Mouse (Mus musculus): ENCODE measurements around the gene Eif4a1. TPM values are rescaled to one million over a fixed set of nuclear protein-coding genes. Genes with fewer than 3 reads are reported as not detected.
A peak's percentile ranks its signal among the peaks of the same experiment; 100 is the strongest.

The Eif4a1 gene
- polyA plus RNA-seq, 1 experiment, result 319 TPM

GRCm38 (mm10) chr11:69662967-69663671, 9.1 kb downstream of the Eif4a1 start:
- TF ChIP-seq POLR2A (IDR thresholded peaks at IDR 0.05; ENCODE audit: borderline replicate concordance, low read depth, low read length) (no peak), CTCF (IDR thresholded peaks at IDR 0.05; ENCODE audit: low read depth, low read length) (no peak)
- peaks cover 16% of the 10 kb centered on the region for H3K4me1 ChIP-seq (ENCODE audit: control insufficient read depth, insufficient read depth, low read length)

GRCm38 (mm10) chr11:69662213-69662966, 9.8 kb downstream of the Eif4a1 start, which contains the start of gene Mpdu1:
TSS of gene Mpdu1 (minus strand) at chr11:69662642.
- TF ChIP-seq CTCF (IDR thresholded peaks at IDR 0.05; ENCODE audit: low read depth, low read length) (no peak), POLR2A (IDR thresholded peaks at IDR 0.05; ENCODE audit: borderline replicate concordance, low read depth, low read length) (no peak; the same call in 1 of the 2 replicates)

More at GRCm38 (mm10) chr11:69662967-69663671, 9.1 kb downstream of the Eif4a1 start:
- peak overlapping the region; percentile 96 for H3K27ac ChIP-seq (ENCODE audit: insufficient read depth, low read depth, low read length)
- peak overlapping the region; percentile 90 for H3K4me3 ChIP-seq (ENCODE audit: insufficient read depth, low read length)

GRCm38 (mm10) chr11:69661221-69661881, 10.9 kb downstream of the Eif4a1 start:
- no peak for TF ChIP-seq CTCF (IDR thresholded peaks at IDR 0.05; ENCODE audit: low read depth, low read length)
- no peak for TF ChIP-seq POLR2A (IDR thresholded peaks at IDR 0.05; ENCODE audit: borderline replicate concordance, low read depth, low read length)
- Histone ChIP-seq H3K4me1 (ENCODE audit: control insufficient read depth, insufficient read depth, low read length) (peaks cover 9% of the 10 kb centered on the region), H3K27ac (ENCODE audit: insufficient read depth, low read depth, low read length) (peak overlapping the region; percentile 96), H3K4me3 (ENCODE audit: insufficient read depth, low read length) (peak overlapping the region; percentile 90)

More at GRCm38 (mm10) chr11:69662213-69662966, 9.8 kb downstream of the Eif4a1 start, which contains the start of gene Mpdu1:
- peak within 1 kb of the TSS; percentile 96 for H3K27ac ChIP-seq (ENCODE audit: insufficient read depth, low read depth, low read length)
- peak within 1 kb of the TSS; percentile 90 for H3K4me3 ChIP-seq (ENCODE audit: insufficient read depth, low read length)
- peaks cover 12% of the 10 kb centered on the region for H3K4me1 ChIP-seq (ENCODE audit: control insufficient read depth, insufficient read depth, low read length)

GRCm38 (mm10) chr11:69657462-69657881, 14.8 kb downstream of the Eif4a1 start:
- Histone ChIP-seq H3K27ac (ENCODE audit: insufficient read depth, low read depth, low read length) (no peak overlapping the region), H3K4me1 (ENCODE audit: control insufficient read depth, insufficient read depth, low read length) (peaks cover 12% of the 10 kb centered on the region), H3K4me3 (ENCODE audit: insufficient read depth, low read length) (no peak overlapping the region)
- TF ChIP-seq POLR2A (IDR thresholded peaks at IDR 0.05; ENCODE audit: borderline replicate concordance, low read depth, low read length) (no peak), CTCF (IDR thresholded peaks at IDR 0.05; ENCODE audit: low read depth, low read length) (no peak)

GRCm38 (mm10) chr11:69656617-69657461, 15.4 kb downstream of the Eif4a1 start:
- Histone ChIP-seq H3K4me3 (ENCODE audit: insufficient read depth, low read length) (no peak overlapping the region), H3K4me1 (ENCODE audit: control insufficient read depth, insufficient read depth, low read length) (peaks cover 12% of the 10 kb centered on the region), H3K27ac (ENCODE audit: insufficient read depth, low read depth, low read length) (no peak overlapping the region)
- TF ChIP-seq POLR2A (IDR thresholded peaks at IDR 0.05; ENCODE audit: borderline replicate concordance, low read depth, low read length) (no peak), CTCF (IDR thresholded peaks at IDR 0.05; ENCODE audit: low read depth, low read length) (peak; percentile 73)

- H3K27ac ChIP-seq (ENCODE audit: insufficient read depth, low read depth, low read length), result no peak overlapping the region
- H3K4me3 ChIP-seq (ENCODE audit: insufficient read depth, low read length), result no peak overlapping the region
- TF ChIP-seq POLR2A (IDR thresholded peaks at IDR 0.05; ENCODE audit: borderline replicate concordance, low read depth, low read length) (no peak), CTCF (IDR thresholded peaks at IDR 0.05; ENCODE audit: low read depth, low read length) (no peak)
- peaks cover 12% of the 10 kb centered on the region for H3K4me1 ChIP-seq (ENCODE audit: control insufficient read depth, insufficient read depth, low read length)
Measured at GRCm38 (mm10) chr11:69656065-69656455, 16.2 kb downstream of the Eif4a1 start.

GRCm38 (mm10) chr11:69655264-69656064, 16.8 kb downstream of the Eif4a1 start, which contains the start of gene Sox15:
TSS of gene Sox15 (plus strand) at chr11:69655314.
- no peak for TF ChIP-seq POLR2A (IDR thresholded peaks at IDR 0.05; ENCODE audit: borderline replicate concordance, low read depth, low read length)
- no peak for TF ChIP-seq CTCF (IDR thresholded peaks at IDR 0.05; ENCODE audit: low read depth, low read length)
- peak within 1 kb of the TSS; percentile 64 for H3K27ac ChIP-seq (ENCODE audit: insufficient read depth, low read depth, low read length)
- peaks cover 12% of the 10 kb centered on the region for H3K4me1 ChIP-seq (ENCODE audit: control insufficient read depth, insufficient read depth, low read length)
- H3K4me3 ChIP-seq (ENCODE audit: insufficient read depth, low read length), result no peak within 1 kb of the TSS

GRCm38 (mm10) chr11:69654760-69655159, 17.5 kb downstream of the Eif4a1 start:
- TF ChIP-seq CTCF (IDR thresholded peaks at IDR 0.05; ENCODE audit: low read depth, low read length), result no peak
- TF ChIP-seq POLR2A (IDR thresholded peaks at IDR 0.05; ENCODE audit: borderline replicate concordance, low read depth, low read length), result no peak
- H3K27ac ChIP-seq (ENCODE audit: insufficient read depth, low read depth, low read length), result peak overlapping the region; percentile 64
- H3K4me1 ChIP-seq (ENCODE audit: control insufficient read depth, insufficient read depth, low read length), result peaks cover 12% of the 10 kb centered on the region
- H3K4me3 ChIP-seq (ENCODE audit: insufficient read depth, low read length), result no peak overlapping the region

Data from bone marrow macrophage, adult 2 months (primary cell).